Mouse (Mus musculus): ENCODE results near the gene Lrp2.
"Not testable (repeated sequence)": the region's sequence is repeated elsewhere in the genome, so short reads cannot be mapped to it uniquely, and the experiment has no call there.

Lrp2 gene

GRCm38 (mm10) chr2:69582068-69582467, 3.8 kb downstream of the Lrp2 start:
- DNase-seq, result not testable (repeated sequence)

- DNase-seq, result no peak
These were observed 5.8 kb downstream of the Lrp2 start for GRCm38 (mm10) chr2:69580091-69580490.

- DNase-seq, result no peak
These were observed 7.7 kb downstream of the Lrp2 start for GRCm38 (mm10) chr2:69578206-69578605.

DNA sequence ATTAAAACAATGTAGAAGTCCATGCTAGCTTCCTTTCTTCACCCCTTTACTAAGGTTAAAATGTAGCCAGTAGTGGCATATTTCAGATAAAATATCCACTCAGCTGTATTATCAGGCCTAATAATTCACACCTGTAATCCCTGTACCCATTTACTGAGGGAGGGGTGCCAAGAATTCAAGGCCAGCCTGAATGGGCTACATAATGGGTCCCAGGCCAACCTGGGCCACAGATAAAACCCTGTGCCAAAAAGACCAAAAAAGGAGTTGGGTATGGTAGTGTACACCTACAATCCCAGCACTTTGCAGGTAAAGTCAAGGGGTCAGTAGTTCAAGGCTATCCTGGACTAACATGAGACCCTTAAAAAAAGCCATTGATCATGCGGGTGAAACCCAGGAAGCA, 9.3 kb downstream of the Lrp2 start:
- DNase-seq, result no peak

DNA sequence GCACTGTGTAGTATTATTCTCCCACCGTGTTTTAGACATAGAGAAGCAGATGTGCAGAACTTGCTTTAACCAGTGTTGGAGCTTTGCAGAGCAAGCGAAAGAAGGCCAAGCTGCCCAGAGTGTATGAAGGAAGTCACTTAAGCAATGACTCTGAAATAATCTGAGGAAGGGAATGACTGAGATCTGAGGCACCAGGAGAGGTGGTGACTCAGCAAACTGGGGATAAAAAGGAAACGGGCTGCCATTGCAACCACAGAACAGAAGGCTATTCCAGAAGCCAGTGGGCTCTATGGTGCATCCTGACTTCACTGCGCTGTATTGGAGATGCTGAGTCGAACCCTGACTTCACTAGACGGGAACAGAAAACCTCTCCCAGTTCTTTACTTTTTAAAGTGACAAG, 10.9 kb downstream of the Lrp2 start:
- DNase-seq, result no peak

DNA sequence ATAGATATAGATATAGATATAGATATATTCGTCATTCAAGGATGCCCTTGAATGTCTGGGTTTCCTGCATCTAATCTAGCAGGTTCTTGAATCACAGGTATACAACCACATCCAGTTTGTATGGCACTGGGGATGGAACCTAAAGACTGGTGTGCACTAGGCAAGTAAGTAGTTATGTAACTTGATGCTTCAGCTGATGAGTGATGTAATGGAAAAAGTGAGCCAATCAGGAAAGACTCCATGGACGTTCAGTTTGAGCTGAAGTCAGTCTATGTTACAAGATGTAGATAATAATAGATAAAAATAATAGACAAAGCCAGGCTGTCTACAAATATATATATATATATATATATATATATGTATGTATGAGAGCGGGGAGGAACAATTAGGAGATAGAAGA, 11.6 kb downstream of the Lrp2 start:
- no peak for DNase-seq

GRCm38 (mm10) chr2:69573733-69574054, 12.2 kb downstream of the Lrp2 start:
- no peak for DNase-seq

DNA sequence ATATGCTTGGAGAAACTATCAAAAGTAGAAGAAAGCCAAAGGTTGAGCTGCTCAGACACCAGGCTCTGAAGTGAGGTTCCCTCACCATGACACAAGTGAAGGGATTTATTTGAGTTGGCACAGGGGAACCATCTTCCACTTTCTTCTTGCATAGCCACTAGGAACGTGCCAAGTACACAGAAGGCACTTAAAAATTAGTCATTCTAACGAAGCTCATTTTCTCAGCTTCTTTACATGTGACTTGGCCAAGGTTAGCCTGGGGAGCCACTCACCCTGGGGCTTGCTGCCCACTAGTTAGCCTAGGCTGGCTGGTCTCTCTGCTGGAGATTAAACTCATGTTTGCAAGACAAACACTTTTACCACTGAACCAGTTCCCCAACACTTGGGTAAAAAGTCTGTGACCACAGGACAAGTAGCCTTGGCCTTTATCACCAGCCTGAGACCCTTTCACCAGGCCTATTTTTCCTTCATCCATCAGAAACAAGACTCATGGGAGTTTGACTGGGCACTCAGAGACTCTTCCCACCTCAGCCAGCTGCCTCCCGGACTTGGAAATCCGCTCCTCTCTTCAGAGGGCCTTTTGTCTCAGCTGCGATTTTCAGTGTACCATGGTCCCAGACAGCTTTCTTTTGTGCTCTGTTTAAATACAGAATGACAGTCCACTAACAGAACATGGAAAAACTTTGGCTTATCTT, 12.7 kb downstream of the Lrp2 start:
- DNase-seq, result no peak

GRCm38 (mm10) chr2:69570556-69570955, 15.3 kb downstream of the Lrp2 start:
- no peak for DNase-seq

DNA sequence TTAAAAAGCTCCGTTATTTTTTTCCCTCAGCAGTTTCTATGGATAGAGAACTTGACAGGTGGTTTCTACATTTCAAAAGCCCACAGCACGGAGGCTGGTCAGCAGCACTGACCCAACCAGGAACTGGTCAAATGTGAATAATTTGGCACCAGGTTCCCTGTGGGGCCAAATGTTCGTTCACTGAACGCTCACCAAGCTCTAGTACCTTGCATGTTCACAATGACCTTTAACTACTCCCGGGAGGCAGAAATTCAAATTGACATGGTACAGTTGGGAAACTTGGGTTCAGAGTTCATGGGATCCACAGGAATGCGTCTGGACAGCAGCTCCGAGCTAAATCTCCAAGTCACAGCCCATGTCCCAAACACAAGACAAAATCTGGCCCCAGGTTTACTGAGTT, 19.6 kb downstream of the Lrp2 start:
- no peak for DNase-seq

GRCm38 (mm10) chr2:69563492-69563891, 22.4 kb downstream of the Lrp2 start:
- no peak for DNase-seq

DNA sequence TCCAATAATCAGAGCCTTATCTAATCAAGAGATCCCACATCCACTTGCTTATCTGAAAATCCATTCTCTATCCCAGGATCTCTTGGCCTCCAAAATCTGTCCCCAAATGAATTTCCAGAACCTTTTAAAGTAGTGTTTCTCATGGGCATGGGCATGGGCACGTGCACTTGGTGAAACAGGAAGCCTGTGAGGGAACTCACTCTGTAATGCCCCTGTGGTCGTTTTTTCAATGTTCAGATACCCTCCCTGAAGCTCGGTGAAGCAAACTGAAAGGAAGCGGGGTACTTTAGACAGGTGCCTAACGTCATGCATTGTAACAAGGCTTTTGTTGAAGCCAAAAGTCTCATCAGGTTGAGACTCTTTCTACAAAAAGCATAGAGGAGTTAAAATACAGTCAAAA, 23.1 kb downstream of the Lrp2 start:
- no peak for DNase-seq

DNA sequence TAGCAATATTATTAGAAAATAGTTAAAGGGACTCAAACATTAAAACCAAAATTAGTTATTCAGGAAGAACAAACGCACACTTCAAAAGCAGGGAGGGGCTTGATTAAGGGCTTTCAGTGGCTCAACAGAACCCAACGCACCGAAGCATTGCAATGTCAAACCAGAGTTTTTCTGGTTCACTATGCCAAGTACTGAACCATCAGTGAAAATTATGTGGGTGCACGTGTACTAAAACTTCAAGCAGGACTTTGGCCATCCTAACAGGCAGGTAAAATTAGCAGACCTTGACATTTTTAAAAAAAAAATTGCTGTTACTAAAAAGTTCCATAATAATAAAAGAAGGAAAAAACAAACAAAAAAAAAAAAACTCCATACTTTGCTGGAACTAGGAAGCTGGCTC, 25.6 kb downstream of the Lrp2 start:
- DNase-seq, result no peak

DNA sequence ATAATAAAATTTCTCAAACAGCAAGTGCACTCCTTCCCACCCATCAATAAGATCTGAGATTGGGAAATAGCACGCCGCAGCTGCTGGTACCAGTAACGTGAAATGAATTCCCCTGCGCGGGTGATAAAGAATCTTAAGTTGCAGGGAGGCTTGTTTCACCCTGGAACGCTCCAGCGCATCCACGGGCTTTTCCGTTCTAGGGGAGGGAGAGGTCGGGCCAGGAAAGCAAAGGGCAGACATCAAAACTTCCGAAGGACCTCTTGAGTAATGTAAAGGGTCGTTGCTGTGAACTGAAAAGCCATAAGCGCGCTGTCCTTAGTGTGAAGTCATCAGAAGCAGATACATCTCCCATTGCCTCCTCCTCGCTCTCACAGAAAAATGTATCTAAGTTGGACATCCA, 26.5 kb downstream of the Lrp2 start:
- no peak for DNase-seq

GRCm38 (mm10) chr2:69556686-69557085, 29.2 kb downstream of the Lrp2 start:
- DNase-seq, result no peak

- DNase-seq, result no peak
These were observed 34.2 kb downstream of the Lrp2 start for GRCm38 (mm10) chr2:69551639-69552038.

DNA sequence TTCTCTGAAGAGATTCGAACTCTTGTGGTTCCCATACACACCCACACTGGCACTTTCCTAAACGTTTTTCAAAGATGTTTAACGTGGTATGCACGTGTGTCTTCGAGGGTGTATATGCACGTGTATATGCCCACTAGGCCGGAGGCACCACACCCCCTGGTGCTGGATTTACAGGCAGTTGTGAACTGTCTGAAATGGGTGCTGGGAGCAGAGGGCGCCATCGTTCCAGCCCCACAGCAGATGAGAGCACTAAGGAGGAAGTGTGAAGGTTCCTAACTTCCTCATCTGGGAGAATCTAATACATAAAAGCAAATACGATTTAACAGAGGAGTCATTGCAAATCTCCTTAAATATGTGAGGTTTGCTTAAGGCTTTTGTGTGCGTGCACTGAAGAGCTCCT, 39.0 kb downstream of the Lrp2 start:
- no peak for DNase-seq

GRCm38 (mm10) chr2:69536018-69536417, 49.8 kb downstream of the Lrp2 start:
- DNase-seq, result no peak

DNA sequence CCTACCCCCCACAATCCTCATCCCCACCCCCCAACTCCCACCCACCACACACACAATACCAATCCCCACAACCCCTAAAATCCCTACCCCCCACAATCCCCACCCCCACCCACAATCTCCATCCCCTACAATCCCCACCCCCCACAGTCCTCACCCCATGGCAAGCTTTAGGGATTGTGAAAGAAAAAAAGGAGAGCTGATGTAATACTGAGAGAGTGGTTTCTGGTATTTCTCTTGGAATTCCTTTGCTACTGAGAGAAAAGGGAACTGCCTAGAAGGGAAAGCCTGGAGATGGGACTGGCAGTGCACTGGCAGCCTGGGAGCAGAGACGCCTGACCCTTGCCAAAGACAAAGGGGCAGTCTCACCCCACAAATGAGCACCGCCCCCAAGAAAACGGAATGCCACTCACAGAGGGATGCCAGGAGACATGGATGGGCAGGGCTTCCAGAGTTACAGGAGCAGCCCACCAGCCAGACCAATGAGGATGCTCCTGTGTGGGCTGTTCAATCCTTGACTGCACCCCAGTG, 54.3 kb downstream of the Lrp2 start:
- DNase-seq, result no peak

DNA sequence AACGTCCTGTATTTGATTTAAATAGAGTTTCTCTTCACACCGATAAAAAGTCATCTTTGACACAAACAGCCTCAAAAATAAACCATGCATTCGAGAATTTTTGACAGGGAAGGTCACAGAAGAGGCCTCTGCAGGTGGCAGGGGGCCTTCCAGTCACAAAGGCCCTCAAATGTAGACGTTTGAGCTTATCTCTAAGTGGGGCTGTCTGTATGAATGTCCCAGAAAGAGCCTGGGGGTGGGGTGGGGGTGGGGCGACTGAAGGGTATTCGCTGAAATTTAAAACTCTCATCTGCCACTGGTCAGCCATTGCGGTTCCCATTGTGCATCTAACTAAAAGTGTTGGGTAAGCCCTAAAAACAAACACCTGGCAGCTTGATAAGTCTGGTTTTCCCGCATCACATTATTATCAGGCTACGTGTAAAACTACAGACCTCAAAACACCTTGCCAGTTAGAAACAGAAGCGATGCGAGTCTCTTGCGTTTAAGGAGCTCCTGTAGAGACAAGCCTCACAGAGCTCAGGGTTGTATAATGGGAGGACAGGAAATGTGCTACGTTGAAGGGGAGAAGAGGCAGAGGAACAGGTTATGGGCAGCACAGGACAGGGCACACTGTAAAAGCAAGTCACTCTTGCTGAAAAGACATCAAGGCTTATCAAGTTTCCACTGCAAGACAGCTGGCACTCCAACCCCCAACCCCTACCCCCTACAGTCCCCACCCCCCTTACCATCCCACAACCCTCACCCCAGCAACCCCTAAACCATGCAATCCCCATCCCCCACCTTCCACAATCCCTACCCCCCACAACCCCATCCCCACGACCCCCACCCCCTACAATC, 55.0 kb downstream of the Lrp2 start:
- no peak for DNase-seq

- no peak for DNase-seq
These were observed 55.7 kb downstream of the Lrp2 start for GRCm38 (mm10) chr2:69530126-69530525.

DNA sequence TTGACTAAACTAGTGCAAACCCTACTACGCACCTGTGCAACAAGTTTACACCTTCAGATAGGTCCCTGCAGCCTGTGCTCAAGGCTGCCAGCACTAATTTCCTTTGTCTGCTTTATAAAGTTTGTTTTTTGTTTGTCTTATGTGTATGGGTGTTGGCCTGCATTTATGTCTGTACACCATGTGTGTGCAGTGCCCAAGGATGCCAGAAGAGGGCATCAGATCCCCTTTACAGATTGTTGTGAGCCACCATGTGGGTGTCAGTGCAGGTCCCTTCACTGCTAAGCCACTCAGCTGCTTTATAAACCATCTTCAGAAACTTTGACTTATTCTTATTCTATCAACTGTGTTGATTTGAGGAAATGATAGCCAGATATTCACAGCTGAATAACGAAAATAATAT, 65.6 kb downstream of the Lrp2 start:
- no peak for DNase-seq

- DNase-seq, result no peak
These were observed 67.6 kb downstream of the Lrp2 start for GRCm38 (mm10) chr2:69518307-69518706.

GRCm38 (mm10) chr2:69511766-69512165, 74.1 kb downstream of the Lrp2 start:
- DNase-seq, result no peak

DNA sequence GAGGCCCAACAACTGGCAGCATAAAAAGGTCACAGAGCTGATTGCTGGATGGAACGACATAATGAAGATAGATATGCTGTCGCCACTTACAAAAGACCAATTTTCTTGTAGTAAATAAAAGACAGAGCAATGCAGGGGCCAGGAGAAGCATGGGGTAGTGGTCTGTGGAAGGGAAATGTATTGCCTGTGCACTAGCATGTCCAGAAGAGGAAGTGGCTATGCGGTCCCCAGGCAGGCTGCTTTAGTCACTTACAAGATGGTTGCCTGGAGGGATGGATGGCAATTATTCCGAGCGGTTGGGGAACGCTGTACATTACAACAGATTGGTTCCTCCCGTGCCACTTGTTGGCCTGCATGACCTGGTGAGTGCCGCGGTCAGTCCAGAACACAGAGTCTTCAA, 85.5 kb downstream of the Lrp2 start:
- DNase-seq, result no peak

All from thymus, postnatal 25 days (tissue).